Mouse (Mus musculus): Measurements from ENCODE around the gene Lrmda. TPM values are rescaled to one million over a fixed set of nuclear protein-coding genes. Genes with fewer than 3 reads are reported as not detected.

The Lrmda gene
- polyA plus RNA-seq, 1 experiment, result 0.51 TPM

DNA sequence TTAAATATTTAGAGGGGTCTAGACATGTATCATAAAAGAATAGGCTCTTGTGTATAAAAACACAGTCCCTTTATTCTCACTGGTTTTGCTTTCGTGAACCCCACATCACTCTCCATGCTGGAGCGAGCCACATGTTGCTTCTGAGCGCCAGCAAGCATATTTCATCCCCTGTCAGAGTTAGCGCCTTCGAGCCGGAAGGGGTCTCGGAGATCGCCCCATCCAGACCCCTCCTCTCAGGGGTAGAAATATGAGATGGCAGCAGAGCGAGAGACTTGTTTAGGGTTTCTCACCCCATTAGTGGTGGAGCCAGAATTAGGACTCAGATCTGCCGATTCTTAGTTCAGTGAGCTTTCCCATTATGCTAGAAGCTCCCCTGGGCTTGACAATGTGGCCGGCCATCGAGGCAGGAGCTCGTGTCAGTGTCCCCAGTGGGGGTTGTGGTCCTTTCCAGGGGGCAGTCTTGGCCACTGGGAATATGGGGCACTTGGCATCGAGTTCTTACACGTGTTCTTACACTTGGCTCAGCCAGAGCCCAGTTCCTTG is 269.9 kb downstream of the Lrmda start:
- Histone ChIP-seq H3K27me3 (ENCODE audit: control insufficient read depth, insufficient read depth, low read length) (no peaks in the 10 kb centered on the region), H3K4me1 (replicated peaks; ENCODE audit: control insufficient read depth, insufficient read depth, low read length) (no peaks in the 10 kb centered on the region), H3K27ac (ENCODE audit: control insufficient read depth, insufficient read depth, low read length) (no peak overlapping the region), H3K36me3 (ENCODE audit: control insufficient read depth, insufficient read depth, low read length) (no peaks in the 10 kb centered on the region), H3K4me3 (ENCODE audit: control insufficient read depth, insufficient read depth, low read length) (no peak overlapping the region)
- 92% methylated on average over 15 of the region's 15 CpGs for WGBS
- DNase-seq, result no peak
- TF ChIP-seq POLR2A (IDR thresholded peaks at IDR 0.05; ENCODE audit: control insufficient read depth, extremely low read depth, insufficient read depth, low read length, poor library complexity) (no peak), CTCF (IDR thresholded peaks at IDR 0.05; ENCODE audit: borderline replicate concordance, control insufficient read depth, extremely low read depth, insufficient read depth, low read length, poor library complexity) (no peak)

DNA sequence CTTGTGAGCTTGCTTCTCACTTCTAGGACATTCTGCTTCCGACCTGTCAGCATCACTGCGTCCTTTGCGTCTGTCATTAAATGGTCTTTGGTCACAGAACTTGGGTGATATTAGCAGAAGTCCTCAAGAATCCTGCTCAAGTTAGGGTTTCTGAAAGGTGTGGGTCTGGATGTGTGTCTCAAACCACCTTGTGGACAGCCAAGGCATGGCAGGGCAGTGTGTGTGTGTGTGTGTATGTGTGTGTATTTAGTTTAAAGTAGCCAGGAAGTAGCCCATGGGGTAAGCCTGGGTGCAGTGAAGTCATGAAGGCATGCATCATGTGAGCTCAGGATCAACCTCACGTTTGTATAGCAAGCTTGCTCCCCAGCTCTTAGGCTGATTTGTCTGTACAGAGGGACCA is 274.9 kb downstream of the Lrmda start:
- Histone ChIP-seq H3K36me3 (ENCODE audit: control insufficient read depth, insufficient read depth, low read length) (no peaks in the 10 kb centered on the region), H3K4me1 (replicated peaks; ENCODE audit: control insufficient read depth, insufficient read depth, low read length) (no peaks in the 10 kb centered on the region), H3K27ac (ENCODE audit: control insufficient read depth, insufficient read depth, low read length) (no peak overlapping the region), H3K27me3 (ENCODE audit: control insufficient read depth, insufficient read depth, low read length) (no peaks in the 10 kb centered on the region), H3K4me3 (ENCODE audit: control insufficient read depth, insufficient read depth, low read length) (no peak overlapping the region)
- no peak for DNase-seq
- TF ChIP-seq POLR2A (IDR thresholded peaks at IDR 0.05; ENCODE audit: control insufficient read depth, extremely low read depth, insufficient read depth, low read length, poor library complexity) (no peak), CTCF (IDR thresholded peaks at IDR 0.05; ENCODE audit: borderline replicate concordance, control insufficient read depth, extremely low read depth, insufficient read depth, low read length, poor library complexity) (no peak)
- 92% methylated on average over 4 of the region's 4 CpGs for WGBS

DNA sequence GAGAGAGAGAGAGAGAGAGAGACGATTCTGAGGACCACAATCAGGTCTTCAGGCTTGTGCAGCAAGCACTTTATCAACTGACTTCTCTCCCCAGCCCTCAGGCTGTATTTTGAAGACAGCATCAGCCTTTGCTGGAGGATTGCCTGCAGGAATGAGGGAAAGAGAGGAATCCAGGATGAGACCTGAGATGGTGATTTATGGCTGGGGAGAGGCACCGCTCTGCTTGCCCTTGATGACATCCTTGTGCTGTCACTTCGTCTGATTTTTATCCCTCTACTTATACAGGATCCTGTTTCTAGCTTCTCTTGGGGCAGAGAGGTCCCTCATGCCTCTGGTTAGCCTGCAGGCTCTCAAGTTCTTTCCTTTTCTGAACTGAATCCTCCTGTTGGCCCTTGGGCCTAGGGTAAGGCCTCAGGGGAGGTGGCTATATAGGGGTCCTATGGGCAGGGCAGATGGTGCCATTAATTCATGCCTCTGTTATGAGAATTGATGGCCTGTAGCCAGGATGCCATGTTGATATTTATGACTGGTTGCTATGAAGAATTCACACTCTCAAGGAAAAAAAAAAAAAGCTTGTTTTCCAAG is 277.2 kb downstream of the Lrmda start:
- H3K27ac ChIP-seq (ENCODE audit: control insufficient read depth, insufficient read depth, low read length), result no peak overlapping the region
- no peaks in the 10 kb centered on the region for H3K27me3 ChIP-seq (ENCODE audit: control insufficient read depth, insufficient read depth, low read length)
- no peak overlapping the region for H3K4me3 ChIP-seq (ENCODE audit: control insufficient read depth, insufficient read depth, low read length)
- TF ChIP-seq POLR2A (IDR thresholded peaks at IDR 0.05; ENCODE audit: control insufficient read depth, extremely low read depth, insufficient read depth, low read length, poor library complexity) (no peak), CTCF (IDR thresholded peaks at IDR 0.05; ENCODE audit: borderline replicate concordance, control insufficient read depth, extremely low read depth, insufficient read depth, low read length, poor library complexity) (no peak)
- no peak for DNase-seq
- 90% methylated on average over 3 of the region's 3 CpGs for WGBS
- H3K4me1 ChIP-seq (replicated peaks; ENCODE audit: control insufficient read depth, insufficient read depth, low read length), result no peaks in the 10 kb centered on the region
- no peaks in the 10 kb centered on the region for H3K36me3 ChIP-seq (ENCODE audit: control insufficient read depth, insufficient read depth, low read length)

DNA sequence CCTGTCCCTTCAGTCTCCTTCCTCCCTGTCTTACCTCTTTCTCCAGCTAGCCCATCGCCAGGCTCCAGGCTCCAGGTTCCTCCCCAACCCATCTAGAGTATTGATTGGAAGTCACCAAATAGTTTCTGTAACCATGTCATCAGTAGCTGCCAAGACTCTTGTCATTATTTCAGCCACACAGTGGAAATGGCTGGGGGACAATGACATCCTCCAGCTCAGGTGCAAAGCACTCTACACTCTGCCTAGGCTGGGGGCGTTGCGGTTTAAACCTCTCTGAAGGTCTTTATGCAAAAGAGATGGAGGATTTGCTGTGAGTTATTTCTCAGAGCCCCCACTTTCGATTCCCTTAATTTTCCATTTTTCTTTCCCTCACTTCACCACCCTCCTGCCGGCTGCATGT is 287.2 kb downstream of the Lrmda start:
- WGBS, result 96% methylated on average over 5 of the region's 5 CpGs
- DNase-seq, result no peak
- Histone ChIP-seq H3K4me3 (ENCODE audit: control insufficient read depth, insufficient read depth, low read length) (no peak overlapping the region), H3K4me1 (replicated peaks; ENCODE audit: control insufficient read depth, insufficient read depth, low read length) (no peaks in the 10 kb centered on the region), H3K36me3 (ENCODE audit: control insufficient read depth, insufficient read depth, low read length) (no peaks in the 10 kb centered on the region), H3K27ac (ENCODE audit: control insufficient read depth, insufficient read depth, low read length) (no peak overlapping the region), H3K27me3 (ENCODE audit: control insufficient read depth, insufficient read depth, low read length) (no peaks in the 10 kb centered on the region)
- no peak for TF ChIP-seq CTCF (IDR thresholded peaks at IDR 0.05; ENCODE audit: borderline replicate concordance, control insufficient read depth, extremely low read depth, insufficient read depth, low read length, poor library complexity)
- no peak for TF ChIP-seq POLR2A (IDR thresholded peaks at IDR 0.05; ENCODE audit: control insufficient read depth, extremely low read depth, insufficient read depth, low read length, poor library complexity)

DNA sequence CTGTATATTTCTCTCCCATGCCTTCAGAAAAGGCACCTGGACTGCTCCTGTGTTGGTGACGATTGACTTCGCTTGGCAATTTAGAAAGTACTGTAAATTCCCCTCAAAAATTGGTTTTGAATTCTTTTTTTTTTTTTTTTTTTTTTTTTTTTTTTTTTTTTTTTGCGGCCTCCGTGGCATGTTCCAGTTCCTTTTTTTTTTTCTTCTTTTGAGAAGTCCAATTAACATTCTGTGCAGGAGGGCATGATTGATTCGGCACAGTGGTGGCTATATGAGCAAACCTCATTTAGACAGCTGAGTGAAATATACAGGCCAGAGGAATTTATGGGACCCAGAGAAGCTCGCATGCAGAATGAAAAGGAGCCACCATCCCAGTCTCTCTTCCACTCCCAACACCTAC is 288.5 kb downstream of the Lrmda start:
- Histone ChIP-seq H3K36me3 (ENCODE audit: control insufficient read depth, insufficient read depth, low read length) (no peaks in the 10 kb centered on the region), H3K27me3 (ENCODE audit: control insufficient read depth, insufficient read depth, low read length) (no peaks in the 10 kb centered on the region), H3K27ac (ENCODE audit: control insufficient read depth, insufficient read depth, low read length) (no peak overlapping the region), H3K4me3 (ENCODE audit: control insufficient read depth, insufficient read depth, low read length) (no peak overlapping the region), H3K4me1 (replicated peaks; ENCODE audit: control insufficient read depth, insufficient read depth, low read length) (no peaks in the 10 kb centered on the region)
- TF ChIP-seq CTCF (IDR thresholded peaks at IDR 0.05; ENCODE audit: borderline replicate concordance, control insufficient read depth, extremely low read depth, insufficient read depth, low read length, poor library complexity) (no peak), POLR2A (IDR thresholded peaks at IDR 0.05; ENCODE audit: control insufficient read depth, extremely low read depth, insufficient read depth, low read length, poor library complexity) (no peak)
- WGBS, result 22% methylated on average over 6 of the region's 6 CpGs
- no peak for DNase-seq

DNA sequence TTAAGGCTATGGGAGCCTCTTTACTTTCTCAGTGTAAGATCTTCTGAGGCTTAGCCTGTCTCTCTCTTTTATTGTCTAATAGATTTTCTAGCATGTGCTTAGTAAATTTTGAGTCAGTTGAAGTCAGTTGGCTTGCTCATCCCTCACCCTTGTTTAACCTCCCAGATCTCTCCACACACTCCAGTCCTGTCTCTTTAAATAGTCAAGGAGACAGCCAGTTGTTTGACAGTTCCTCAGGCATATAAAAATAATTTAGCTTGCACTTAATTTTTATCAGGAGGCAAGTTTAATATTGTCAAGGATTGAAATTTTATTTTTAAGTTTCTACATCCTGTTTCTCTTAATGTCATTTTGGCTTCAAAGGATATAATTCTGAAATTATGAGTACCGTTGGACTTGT is 303.5 kb downstream of the Lrmda start:
- WGBS, result 92% methylated on average over 1 of the region's 1 CpGs
- no peaks in the 10 kb centered on the region for H3K36me3 ChIP-seq (ENCODE audit: control insufficient read depth, insufficient read depth, low read length)
- DNase-seq, result no peak
- H3K27me3 ChIP-seq (ENCODE audit: control insufficient read depth, insufficient read depth, low read length), result no peaks in the 10 kb centered on the region
- H3K27ac ChIP-seq (ENCODE audit: control insufficient read depth, insufficient read depth, low read length), result no peak overlapping the region
- TF ChIP-seq CTCF (IDR thresholded peaks at IDR 0.05; ENCODE audit: borderline replicate concordance, control insufficient read depth, extremely low read depth, insufficient read depth, low read length, poor library complexity) (no peak), POLR2A (IDR thresholded peaks at IDR 0.05; ENCODE audit: control insufficient read depth, extremely low read depth, insufficient read depth, low read length, poor library complexity) (no peak)
- no peak overlapping the region for H3K4me3 ChIP-seq (ENCODE audit: control insufficient read depth, insufficient read depth, low read length)
- H3K4me1 ChIP-seq (replicated peaks; ENCODE audit: control insufficient read depth, insufficient read depth, low read length), result no peaks in the 10 kb centered on the region
